Mouse (Mus musculus): ENCODE data around the gene Ak3. TPM values are rescaled to one million over a fixed set of nuclear protein-coding genes. Genes with fewer than 3 reads are reported as not detected.
A peak's percentile ranks its signal among the peaks of the same experiment; 100 is the strongest.

Gene Ak3
- polyA plus RNA-seq, 1 experiment from 2014 or later: 85.3 TPM

DNA sequence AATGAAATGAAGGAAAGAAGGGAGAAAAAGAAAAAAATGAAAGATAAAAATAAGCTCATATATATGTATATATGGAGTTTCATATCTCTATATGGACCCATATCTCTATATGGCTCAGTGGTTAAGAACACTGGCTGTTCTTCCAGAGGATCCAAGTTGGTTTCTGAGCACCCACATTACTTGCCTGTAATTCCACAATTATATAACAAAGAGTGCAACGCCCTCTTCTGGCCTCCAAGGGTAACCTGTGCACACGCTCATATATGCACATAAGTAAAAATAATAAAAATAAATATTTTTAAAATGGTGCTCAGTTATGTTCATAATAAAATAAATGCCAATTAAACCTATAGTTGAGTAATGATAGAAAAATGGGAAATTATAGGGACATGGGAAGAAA is 11.9 kb upstream of the Ak3 start:
- H3K36me3 ChIP-seq: no peaks in the 10 kb centered on the region
- no peak overlapping the region for H3K27ac ChIP-seq (replicated peaks)
- WGBS: 80% methylated on average over 2 of the region's 2 CpGs
- no peaks in the 10 kb centered on the region for H3K27me3 ChIP-seq
- peaks cover 19% of the 10 kb centered on the region for H3K4me1 ChIP-seq
- no peak overlapping the region for H3K4me2 ChIP-seq (replicated peaks)
- no peak for ATAC-seq (ENCODE audit: insufficient number of reproducible peaks, low FRiP score, low TSS enrichment, low read depth)
- no peaks in the 10 kb centered on the region for H3K9me3 ChIP-seq (replicated peaks)
- no peak overlapping the region for H3K9ac ChIP-seq
- H3K4me3 ChIP-seq (replicated peaks): no peak overlapping the region

GRCm38 (mm10) chr19:29058741-29059140 is 11.0 kb upstream of the Ak3 start:
- no peaks in the 10 kb centered on the region for H3K36me3 ChIP-seq
- WGBS: 82% methylated on average over 5 of the region's 5 CpGs
- no peak for ATAC-seq (ENCODE audit: insufficient number of reproducible peaks, low FRiP score, low TSS enrichment, low read depth)
- no peak overlapping the region for H3K27ac ChIP-seq (replicated peaks)
- H3K27me3 ChIP-seq: no peaks in the 10 kb centered on the region
- H3K4me3 ChIP-seq (replicated peaks): no peak overlapping the region
- H3K4me1 ChIP-seq: peaks cover 10% of the 10 kb centered on the region; the same call in 1 of the 2 replicates
- H3K9ac ChIP-seq: no peak overlapping the region
- H3K4me2 ChIP-seq (replicated peaks): no peak overlapping the region
- H3K9me3 ChIP-seq (replicated peaks): no peaks in the 10 kb centered on the region

DNA sequence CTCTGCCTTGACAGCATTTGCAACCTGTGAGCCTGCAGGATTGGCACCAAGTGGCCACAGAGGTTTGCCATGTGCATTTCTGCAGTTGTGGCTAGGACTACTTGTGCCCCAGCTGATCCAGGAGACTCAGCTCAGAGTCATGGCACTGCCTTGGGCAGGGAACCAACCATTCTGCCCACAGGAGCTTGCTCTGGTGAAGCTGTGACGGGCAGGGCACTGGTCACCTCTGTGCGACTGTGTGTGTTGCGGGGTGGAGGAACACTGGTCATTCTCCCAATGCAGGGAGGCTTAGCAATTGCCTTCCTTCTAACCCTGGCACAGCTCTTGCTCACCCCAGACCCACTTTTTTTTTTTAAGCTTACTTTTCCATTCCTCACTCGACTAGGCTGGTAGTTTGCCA is 7.7 kb upstream of the Ak3 start:
- WGBS: 87% methylated on average over 4 of the region's 4 CpGs
- no peak overlapping the region for H3K4me2 ChIP-seq (replicated peaks)

GRCm38 (mm10) chr19:29054594-29054993 is 6.8 kb upstream of the Ak3 start:
- WGBS: 47% methylated on average over 6 of the region's 6 CpGs
- Histone ChIP-seq H3K9ac (no peak overlapping the region), H3K36me3 (no peaks in the 10 kb centered on the region), H3K27me3 (no peaks in the 10 kb centered on the region), H3K4me2 (replicated peaks) (no peak overlapping the region), H3K9me3 (replicated peaks) (no peaks in the 10 kb centered on the region), H3K4me3 (replicated peaks) (no peak overlapping the region), H3K27ac (replicated peaks) (no peak overlapping the region), H3K4me1 (no peaks in the 10 kb centered on the region)
- ATAC-seq (ENCODE audit: insufficient number of reproducible peaks, low FRiP score, low TSS enrichment, low read depth): no peak

More for the DNA sequence above, 7.7 kb upstream of the Ak3 start:
- Histone ChIP-seq H3K27me3 (no peaks in the 10 kb centered on the region), H3K9me3 (replicated peaks) (no peaks in the 10 kb centered on the region), H3K9ac (no peak overlapping the region), H3K4me1 (peaks cover 5% of the 10 kb centered on the region; the same call in 1 of the 2 replicates), H3K36me3 (no peaks in the 10 kb centered on the region), H3K27ac (replicated peaks) (no peak overlapping the region), H3K4me3 (replicated peaks) (no peak overlapping the region)
- no peak for ATAC-seq (ENCODE audit: insufficient number of reproducible peaks, low FRiP score, low TSS enrichment, low read depth)

DNA sequence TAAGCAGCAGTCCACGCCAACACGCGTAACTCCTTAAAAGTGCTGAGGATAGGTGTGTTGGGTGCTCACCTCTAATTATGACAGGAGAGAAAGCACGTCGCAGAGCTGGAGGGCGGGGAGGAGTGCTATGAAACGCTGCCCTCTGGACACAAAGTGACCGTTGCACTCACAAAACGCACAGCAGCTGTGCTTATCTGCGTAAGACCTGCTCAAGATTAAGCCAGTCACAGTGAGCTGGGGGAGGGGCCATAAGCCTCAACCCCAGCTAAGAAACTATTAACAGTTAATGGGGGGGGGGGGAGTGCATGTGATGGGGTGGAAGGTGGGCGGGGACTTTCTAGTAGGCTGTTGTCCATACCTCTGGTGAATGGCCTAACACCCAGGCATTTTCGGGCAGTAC is 5.0 kb upstream of the Ak3 start:
- peaks cover 8% of the 10 kb centered on the region for H3K4me1 ChIP-seq
- no peak for ATAC-seq (ENCODE audit: insufficient number of reproducible peaks, low FRiP score, low TSS enrichment, low read depth)
- H3K4me3 ChIP-seq (replicated peaks): no peak overlapping the region
- no peaks in the 10 kb centered on the region for H3K36me3 ChIP-seq
- no peaks in the 10 kb centered on the region for H3K9me3 ChIP-seq (replicated peaks)
- H3K27ac ChIP-seq (replicated peaks): no peak overlapping the region
- no peak overlapping the region for H3K4me2 ChIP-seq (replicated peaks)
- WGBS: 86% methylated on average over 12 of the region's 12 CpGs
- H3K27me3 ChIP-seq: no peaks in the 10 kb centered on the region
- H3K9ac ChIP-seq: no peak overlapping the region

GRCm38 (mm10) chr19:29050186-29050980 is 2.6 kb upstream of the Ak3 start:
- no peak overlapping the region for H3K27ac ChIP-seq (replicated peaks)
- H3K4me2 ChIP-seq (replicated peaks): no peak overlapping the region
- H3K4me3 ChIP-seq (replicated peaks): no peak overlapping the region
- no peak for ATAC-seq (ENCODE audit: insufficient number of reproducible peaks, low FRiP score, low TSS enrichment, low read depth)
- H3K36me3 ChIP-seq: no peaks in the 10 kb centered on the region
- no peaks in the 10 kb centered on the region for H3K27me3 ChIP-seq
- H3K4me1 ChIP-seq: peaks cover 15% of the 10 kb centered on the region
- 72% methylated on average over 9 of the region's 9 CpGs for WGBS
- no peak overlapping the region for H3K9ac ChIP-seq
- H3K9me3 ChIP-seq (replicated peaks): no peaks in the 10 kb centered on the region

DNA sequence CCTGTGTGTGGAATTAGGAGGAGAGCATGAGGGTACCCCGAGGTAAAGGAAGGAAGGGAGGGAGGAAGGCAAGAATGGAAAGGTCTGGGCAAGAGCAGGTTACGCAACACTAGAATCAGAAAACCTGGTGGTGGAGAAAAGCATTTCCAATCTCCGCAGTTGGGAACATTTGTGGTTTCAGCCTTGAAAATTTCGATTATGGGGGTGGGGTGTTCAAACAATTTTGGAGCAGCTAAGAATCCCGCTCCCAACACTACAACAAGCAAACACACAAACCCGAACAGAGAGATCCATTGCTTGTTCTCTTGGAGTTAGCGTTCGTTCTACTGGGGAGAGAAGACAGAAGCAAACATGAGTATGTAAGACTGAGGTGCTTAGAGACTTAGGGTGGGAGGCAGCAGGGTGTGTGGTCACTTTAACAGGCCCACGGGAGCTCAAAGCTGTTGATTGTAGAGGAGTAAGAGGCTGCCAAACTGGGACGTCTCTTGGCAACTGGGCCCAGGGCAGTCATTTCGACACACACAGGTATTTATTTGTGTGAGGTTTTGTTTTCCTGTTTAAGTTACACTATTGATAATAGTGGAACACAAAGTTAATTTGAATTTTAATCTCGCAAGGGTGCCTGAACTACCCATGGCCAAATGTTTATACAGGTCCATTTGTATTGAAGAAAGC is 1.8 kb upstream of the Ak3 start:
- 55% methylated on average over 12 of the region's 12 CpGs for WGBS
- ATAC-seq (ENCODE audit: insufficient number of reproducible peaks, low FRiP score, low TSS enrichment, low read depth): no peak
- peaks cover 20% of the 10 kb centered on the region for H3K4me1 ChIP-seq

GRCm38 (mm10) chr19:29046961-29047333 is 814 bp downstream of the Ak3 start:
- peak overlapping the region; percentile 70; the same call in 1 of the 2 replicates for H3K9ac ChIP-seq
- H3K9me3 ChIP-seq (replicated peaks): no peaks in the 10 kb centered on the region
- WGBS: 19% methylated on average over 4 of the region's 4 CpGs
- H3K36me3 ChIP-seq: no peaks in the 10 kb centered on the region
- ATAC-seq (ENCODE audit: insufficient number of reproducible peaks, low FRiP score, low TSS enrichment, low read depth): no peak
- peak overlapping the region; percentile 73 for H3K4me2 ChIP-seq (replicated peaks)
- no peaks in the 10 kb centered on the region for H3K27me3 ChIP-seq
- H3K4me1 ChIP-seq: peaks cover 24% of the 10 kb centered on the region
- peak overlapping the region; percentile 91 for H3K27ac ChIP-seq (replicated peaks)
- H3K4me3 ChIP-seq (replicated peaks): peak overlapping the region; percentile 78

More for the DNA sequence above, 1.8 kb upstream of the Ak3 start:
- Histone ChIP-seq H3K4me2 (replicated peaks) (no peak overlapping the region), H3K27me3 (no peaks in the 10 kb centered on the region), H3K9ac (no peak overlapping the region), H3K4me3 (replicated peaks) (no peak overlapping the region), H3K27ac (replicated peaks) (no peak overlapping the region), H3K36me3 (no peaks in the 10 kb centered on the region), H3K9me3 (replicated peaks) (no peaks in the 10 kb centered on the region)

DNA sequence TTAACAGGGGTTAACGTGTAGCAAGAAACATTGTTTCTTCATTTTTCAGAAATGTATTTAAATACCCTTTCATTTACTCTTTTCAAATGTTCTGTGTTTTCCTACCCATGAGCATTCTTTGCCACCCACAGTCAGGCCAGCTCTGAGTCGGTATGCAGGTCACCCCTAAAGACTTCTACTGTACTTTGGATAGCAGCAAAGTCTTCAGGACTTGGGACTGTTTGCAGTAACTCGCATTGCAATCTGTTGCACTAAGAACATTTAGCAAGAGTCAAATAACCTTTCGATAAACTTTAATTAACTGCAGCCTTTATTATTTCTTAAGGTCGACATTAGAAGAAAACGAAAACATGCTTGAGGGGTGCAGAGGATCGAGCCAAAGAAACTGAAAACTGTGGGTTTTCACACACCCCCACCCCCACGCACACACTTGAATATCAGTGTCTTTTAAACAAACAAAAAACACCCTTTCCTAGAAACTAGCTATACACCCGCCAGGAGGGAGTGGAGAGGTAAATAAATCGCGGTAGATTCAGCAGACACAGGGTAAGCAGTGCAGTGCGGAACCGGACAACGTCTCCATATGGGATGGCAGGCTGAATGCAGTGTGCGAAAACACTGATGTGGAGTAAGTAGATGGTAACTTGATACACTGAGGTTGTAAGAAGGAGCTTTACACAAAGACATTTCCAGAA is 1.7 kb downstream of the Ak3 start:
- no peaks in the 10 kb centered on the region for H3K27me3 ChIP-seq
- peak overlapping the region; percentile 73 for H3K4me2 ChIP-seq (replicated peaks)
- H3K4me1 ChIP-seq: peaks cover 24% of the 10 kb centered on the region
- H3K4me3 ChIP-seq (replicated peaks): peak overlapping the region; percentile 78
- peak overlapping the region; percentile 39 for H3K27ac ChIP-seq (replicated peaks)
- H3K9ac ChIP-seq: no peak overlapping the region
- 19% methylated on average over 15 of the region's 15 CpGs for WGBS
- no peaks in the 10 kb centered on the region for H3K9me3 ChIP-seq (replicated peaks)
- ATAC-seq (ENCODE audit: insufficient number of reproducible peaks, low FRiP score, low TSS enrichment, low read depth): no peak
- H3K36me3 ChIP-seq: no peaks in the 10 kb centered on the region

- peak overlapping the region; percentile 73 for H3K4me2 ChIP-seq (replicated peaks)
- no peaks in the 10 kb centered on the region for H3K36me3 ChIP-seq
- no peak overlapping the region for H3K27ac ChIP-seq (replicated peaks)
- H3K9ac ChIP-seq: no peak overlapping the region
- H3K4me3 ChIP-seq (replicated peaks): no peak overlapping the region; the same call in 1 of the 2 replicates
- peaks cover 24% of the 10 kb centered on the region for H3K4me1 ChIP-seq
- ATAC-seq (ENCODE audit: insufficient number of reproducible peaks, low FRiP score, low TSS enrichment, low read depth): no peak
- no peaks in the 10 kb centered on the region for H3K27me3 ChIP-seq
- 51% methylated on average over 4 of the region's 4 CpGs for WGBS
- H3K9me3 ChIP-seq (replicated peaks): no peaks in the 10 kb centered on the region
Observed at GRCm38 (mm10) chr19:29045369-29045768, 2.4 kb downstream of the Ak3 start.

GRCm38 (mm10) chr19:29044353-29044768 is 3.4 kb downstream of the Ak3 start:
- Histone ChIP-seq H3K4me2 (replicated peaks) (no peak overlapping the region), H3K36me3 (no peaks in the 10 kb centered on the region)
- no peak for ATAC-seq (ENCODE audit: insufficient number of reproducible peaks, low FRiP score, low TSS enrichment, low read depth)

More at GRCm38 (mm10) chr19:29044353-29044768, 3.4 kb downstream of the Ak3 start:
- Histone ChIP-seq H3K4me1 (peaks cover 24% of the 10 kb centered on the region), H3K9me3 (replicated peaks) (no peaks in the 10 kb centered on the region), H3K9ac (no peak overlapping the region), H3K4me3 (replicated peaks) (no peak overlapping the region), H3K27me3 (no peaks in the 10 kb centered on the region), H3K27ac (replicated peaks) (no peak overlapping the region)
- WGBS: 53% methylated on average over 9 of the region's 9 CpGs
